Mouse (Mus musculus) bone marrow macrophage, adult 2 months (primary cell): ENCODE data around the gene Omt2b. TPM values are rescaled to one million over a fixed set of nuclear protein-coding genes. Genes with fewer than 3 reads are reported as not detected.

ENCODE experiments used
- H3K27ac ChIP-seq: 2 replicates; pipeline ENCODE4 v1.5.1; 2012; ENCODE audit warnings: low read depth, low read length; ENCODE audit not compliant: insufficient read depth
- H3K4me1 ChIP-seq: 2 replicates; pipeline ENCODE4 v1.6.1; 2012; ENCODE audit warnings: low read length; ENCODE audit not compliant: control insufficient read depth, insufficient read depth
- H3K4me3 ChIP-seq: 2 replicates; pipeline ENCODE4 v1.5.1; 2012; ENCODE audit warnings: mild to moderate bottlenecking, low read length, moderate library complexity; ENCODE audit not compliant: insufficient read depth
- CTCF ChIP-seq: IDR thresholded peaks from 2 replicates; pipeline ENCODE4 v1.5.1; 2012; ENCODE audit warnings: low read depth, mild to moderate bottlenecking, low read length, moderate library complexity
- POLR2A ChIP-seq: IDR thresholded peaks from 2 replicates; pipeline ENCODE4 v1.6.1; 2012; ENCODE audit warnings: mild to moderate bottlenecking, low read depth, low read length, borderline replicate concordance
- polyA plus RNA-seq: library from polyadenylated mRNA; stranded (reverse); fragments of >200 nt; gene quantifications from 2 replicates; pipeline ENCODE4 v1.2.4, GENCODE M21; 2012; ENCODE audit not compliant: missing spikeins, insufficient read depth, insufficient read length

Gene Omt2b
- polyA plus RNA-seq, 1 experiment = not detected

- Histone ChIP-seq H3K4me1 (no peaks in the 10 kb centered on the region; the same call in 1 of the 2 replicates), H3K27ac (no peak within 1 kb of the TSS), H3K4me3 (peak within 1 kb of the TSS; percentile 19; the same call in 1 of the 2 replicates)
- TF ChIP-seq POLR2A (no peak), CTCF (no peak)
Observed at GRCm38 (mm10) chr9:78378113-78378785, 50.9 kb downstream of the Omt2b start, which contains the start of gene Ooep. Gene Ooep (minus strand): TSS chr9:78378725.

Other genes starting within 250 kb of the Omt2b start
- 22.9 and 36.0 TPM in 2 replicates for gene Fbxo9, start 218.5 kb upstream of the Omt2b start, polyA plus RNA-seq
- gene Ick, start 218.4 kb upstream of the Omt2b start, polyA plus RNA-seq = 7.1 and 11.5 TPM in 2 replicates
- not detected in 2 replicates for gene Gsta4, start 144.8 kb upstream of the Omt2b start, polyA plus RNA-seq
- not detected in 2 replicates for gene Gsta1, start 96.9 kb upstream of the Omt2b start, polyA plus RNA-seq
- gene Gm3776, start 70.5 kb upstream of the Omt2b start, polyA plus RNA-seq = not detected in 2 replicates
- not detected in 2 replicates for gene Gm10639, start 37.7 kb upstream of the Omt2b start, polyA plus RNA-seq
- not detected in 2 replicates for gene Omt2a, start 12.8 kb upstream of the Omt2b start, polyA plus RNA-seq
- gene Gsta2, start 28.2 kb downstream of the Omt2b start, polyA plus RNA-seq = not detected in 2 replicates
- gene Dppa5a, start 40.6 kb downstream of the Omt2b start, polyA plus RNA-seq = not detected in 2 replicates
- gene Ooep, start 51.1 kb downstream of the Omt2b start, polyA plus RNA-seq = not detected in 2 replicates
- 0.25 TPM in 1 of 2 replicates, not detected in the other for gene Ddx43, start 68.2 kb downstream of the Omt2b start, polyA plus RNA-seq
- 8.0 and 9.9 TPM in 2 replicates for gene Cgas, start 115.6 kb downstream of the Omt2b start, polyA plus RNA-seq
- 15.3 and 20.6 TPM in 2 replicates for gene Mto1, start 120.6 kb downstream of the Omt2b start, polyA plus RNA-seq
- not detected in 2 replicates for gene Gm17324, start 121.2 kb downstream of the Omt2b start, polyA plus RNA-seq
- gene Eef1a1, start 161.6 kb downstream of the Omt2b start, polyA plus RNA-seq = 5,836 and 6,850 TPM in 2 replicates